Mouse (Mus musculus): ENCODE measurements around the gene Gm266. TPM values are rescaled to one million over a fixed set of nuclear protein-coding genes. Genes with fewer than 3 reads are reported as not detected.

Gm266 gene
- polyA plus RNA-seq, 1 experiment: 1.5 TPM

DNA sequence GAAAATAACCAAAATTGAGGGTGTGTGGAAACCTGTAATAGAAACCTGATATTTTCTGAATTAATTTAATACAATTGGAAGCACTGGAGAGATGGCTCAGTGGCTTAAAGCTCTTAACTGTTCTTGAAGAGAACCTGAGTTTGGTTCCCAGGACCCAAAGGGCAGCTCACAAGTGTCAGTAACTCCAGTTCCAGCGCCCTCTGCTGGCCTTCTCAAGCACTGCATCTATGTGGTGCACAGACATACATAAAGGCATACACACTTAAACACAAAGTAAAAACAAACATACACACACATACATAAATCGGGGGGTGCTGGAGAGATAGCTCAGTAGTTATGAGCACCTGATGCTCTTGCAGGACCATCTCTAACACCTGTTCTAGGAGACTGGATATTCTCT lies 11.5 kb upstream of the Gm266 start:
- no peak for TF ChIP-seq MAX (IDR thresholded peaks at IDR 0.05; ENCODE audit: low read depth)
- TF ChIP-seq POLR2A (IDR thresholded peaks at IDR 0.05; ENCODE audit: insufficient read length, low read depth): no peak
- no peak for TF ChIP-seq TCF12 (IDR thresholded peaks at IDR 0.05; ENCODE audit: insufficient read depth, poor library complexity, severe bottlenecking)
- no peak for TF ChIP-seq TCF3 (IDR thresholded peaks at IDR 0.05; ENCODE audit: insufficient read length, low read depth)
- TF ChIP-seq E2F4 (IDR thresholded peaks at IDR 0.05; ENCODE audit: insufficient read depth): no peak
- TF ChIP-seq MYOD1 (IDR thresholded peaks at IDR 0.05; ENCODE audit: control insufficient read depth in 1 of 3, insufficient read length in 2 of 3, low read depth in 2 of 3): no peak
- TF ChIP-seq MYOG (IDR thresholded peaks at IDR 0.05; ENCODE audit: control insufficient read depth in 1 of 3, insufficient read depth in 1 of 3, insufficient read length in 2 of 3, low read depth in 2 of 3): no peak
- TF ChIP-seq REST (IDR thresholded peaks at IDR 0.05; ENCODE audit: insufficient read depth, insufficient read length): no peak
- no peak for TF ChIP-seq USF1 (IDR thresholded peaks at IDR 0.05; ENCODE audit: low read depth)
- TF ChIP-seq CEBPB (IDR thresholded peaks at IDR 0.05; ENCODE audit: insufficient read depth, poor library complexity, severe bottlenecking): no peak
- TF ChIP-seq POLR2AphosphoS2 (IDR thresholded peaks at IDR 0.05; ENCODE audit: insufficient read length, low read depth): no peak
- no peak for TF ChIP-seq SRF (IDR thresholded peaks at IDR 0.05; ENCODE audit: control insufficient read depth, insufficient read length, low read depth)
- H3K79me2 ChIP-seq (ENCODE audit: control insufficient read depth, insufficient read depth): no peaks in the 10 kb centered on the region
- peaks cover 5% of the 10 kb centered on the region for H3K27me3 ChIP-seq (ENCODE audit: control insufficient read depth, insufficient read depth, insufficient read length)
- H3K36me3 ChIP-seq (ENCODE audit: control insufficient read depth, insufficient read depth): no peaks in the 10 kb centered on the region
- no peak overlapping the region for H3K4me2 ChIP-seq (ENCODE audit: low read depth)
- no peak overlapping the region for H3K4me3 ChIP-seq
- H3ac ChIP-seq (ENCODE audit: control insufficient read depth, insufficient read length): no peak overlapping the region

DNA sequence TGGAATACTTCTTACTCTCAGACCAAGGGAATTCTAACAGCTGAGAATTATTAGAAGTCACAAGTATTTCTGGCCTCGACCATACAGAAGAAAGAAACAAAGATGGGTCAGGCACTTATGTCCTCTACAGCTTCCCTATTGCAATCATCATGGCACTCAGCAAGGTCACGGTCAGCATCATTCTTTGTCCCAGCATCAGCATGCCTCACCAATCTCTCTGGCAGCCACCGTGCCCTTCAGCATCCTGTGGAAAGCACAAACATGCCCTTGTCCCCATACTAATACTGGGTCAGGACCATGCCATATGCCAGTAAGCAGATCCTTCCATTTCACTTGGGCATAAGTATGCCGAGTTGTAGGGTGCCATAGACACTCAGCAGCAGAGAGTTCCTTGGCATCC lies 9.3 kb upstream of the Gm266 start:
- Histone ChIP-seq H3ac (ENCODE audit: control insufficient read depth, insufficient read length) (no peak overlapping the region), H3K27me3 (ENCODE audit: control insufficient read depth, insufficient read depth, insufficient read length) (peaks cover 17% of the 10 kb centered on the region), H3K4me3 (no peak overlapping the region), H3K36me3 (ENCODE audit: control insufficient read depth, insufficient read depth) (no peaks in the 10 kb centered on the region), H3K79me2 (ENCODE audit: control insufficient read depth, insufficient read depth) (no peaks in the 10 kb centered on the region), H3K4me2 (ENCODE audit: low read depth) (no peak overlapping the region)
- TF ChIP-seq MYOD1 (IDR thresholded peaks at IDR 0.05; ENCODE audit: control insufficient read depth in 1 of 3, insufficient read length in 2 of 3, low read depth in 2 of 3) (no peak), SRF (IDR thresholded peaks at IDR 0.05; ENCODE audit: control insufficient read depth, insufficient read length, low read depth) (no peak), MYOG (IDR thresholded peaks at IDR 0.05; ENCODE audit: control insufficient read depth in 1 of 3, insufficient read depth in 1 of 3, insufficient read length in 2 of 3, low read depth in 2 of 3) (no peak), MAX (IDR thresholded peaks at IDR 0.05; ENCODE audit: low read depth) (no peak), POLR2A (IDR thresholded peaks at IDR 0.05; ENCODE audit: insufficient read length, low read depth) (no peak), CEBPB (IDR thresholded peaks at IDR 0.05; ENCODE audit: insufficient read depth, poor library complexity, severe bottlenecking) (no peak), USF1 (IDR thresholded peaks at IDR 0.05; ENCODE audit: low read depth) (no peak), POLR2AphosphoS2 (IDR thresholded peaks at IDR 0.05; ENCODE audit: insufficient read length, low read depth) (no peak), TCF12 (IDR thresholded peaks at IDR 0.05; ENCODE audit: insufficient read depth, poor library complexity, severe bottlenecking) (no peak), TCF3 (IDR thresholded peaks at IDR 0.05; ENCODE audit: insufficient read length, low read depth) (no peak), REST (IDR thresholded peaks at IDR 0.05; ENCODE audit: insufficient read depth, insufficient read length) (no peak), E2F4 (IDR thresholded peaks at IDR 0.05; ENCODE audit: insufficient read depth) (no peak)

DNA sequence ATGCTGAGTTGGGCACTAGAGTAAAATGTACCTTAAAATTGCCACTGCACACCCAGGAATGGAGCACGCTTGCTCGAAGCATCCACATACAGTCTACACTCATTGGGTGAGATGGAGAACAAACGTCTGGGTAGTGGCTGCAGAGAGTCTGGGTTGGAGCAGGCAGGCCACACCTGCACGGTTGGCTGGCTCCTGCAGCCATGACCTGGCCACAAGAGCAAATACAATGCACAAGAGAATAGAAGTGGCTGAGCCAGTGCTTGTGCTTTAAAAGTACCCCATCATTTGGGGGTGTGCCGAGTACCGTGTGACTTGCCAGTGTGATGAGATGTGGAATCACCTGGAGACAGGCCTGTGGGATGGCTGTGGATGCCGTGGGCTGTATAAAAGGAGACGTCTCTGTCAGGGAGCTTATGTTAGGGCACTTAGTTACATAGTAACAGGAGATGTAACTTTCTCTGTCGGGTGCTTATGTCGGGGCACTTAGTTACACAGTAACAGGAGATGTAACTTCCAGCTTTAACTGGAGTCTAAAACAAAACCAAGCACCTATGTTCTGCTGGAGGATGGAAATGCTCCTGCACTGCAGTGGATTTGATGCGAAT lies 3.7 kb upstream of the Gm266 start:
- H3K27me3 ChIP-seq (ENCODE audit: control insufficient read depth, insufficient read depth, insufficient read length): peaks cover 37% of the 10 kb centered on the region
- H3K4me2 ChIP-seq (ENCODE audit: low read depth): no peak overlapping the region
- no peak overlapping the region for H3K4me3 ChIP-seq
- TF ChIP-seq MYOD1 (IDR thresholded peaks at IDR 0.05; ENCODE audit: control insufficient read depth in 1 of 3, insufficient read length in 2 of 3, low read depth in 2 of 3): no peak
- TF ChIP-seq E2F4 (IDR thresholded peaks at IDR 0.05; ENCODE audit: insufficient read depth): no peak
- no peak for TF ChIP-seq MYOG (IDR thresholded peaks at IDR 0.05; ENCODE audit: control insufficient read depth in 1 of 3, insufficient read depth in 1 of 3, insufficient read length in 2 of 3, low read depth in 2 of 3)
- no peak for TF ChIP-seq POLR2AphosphoS2 (IDR thresholded peaks at IDR 0.05; ENCODE audit: insufficient read length, low read depth)
- no peak for TF ChIP-seq USF1 (IDR thresholded peaks at IDR 0.05; ENCODE audit: low read depth)
- no peak for TF ChIP-seq REST (IDR thresholded peaks at IDR 0.05; ENCODE audit: insufficient read depth, insufficient read length)
- no peak for TF ChIP-seq TCF12 (IDR thresholded peaks at IDR 0.05; ENCODE audit: insufficient read depth, poor library complexity, severe bottlenecking)
- no peaks in the 10 kb centered on the region for H3K79me2 ChIP-seq (ENCODE audit: control insufficient read depth, insufficient read depth)
- H3ac ChIP-seq (ENCODE audit: control insufficient read depth, insufficient read length): no peak overlapping the region
- H3K36me3 ChIP-seq (ENCODE audit: control insufficient read depth, insufficient read depth): no peaks in the 10 kb centered on the region

DNA sequence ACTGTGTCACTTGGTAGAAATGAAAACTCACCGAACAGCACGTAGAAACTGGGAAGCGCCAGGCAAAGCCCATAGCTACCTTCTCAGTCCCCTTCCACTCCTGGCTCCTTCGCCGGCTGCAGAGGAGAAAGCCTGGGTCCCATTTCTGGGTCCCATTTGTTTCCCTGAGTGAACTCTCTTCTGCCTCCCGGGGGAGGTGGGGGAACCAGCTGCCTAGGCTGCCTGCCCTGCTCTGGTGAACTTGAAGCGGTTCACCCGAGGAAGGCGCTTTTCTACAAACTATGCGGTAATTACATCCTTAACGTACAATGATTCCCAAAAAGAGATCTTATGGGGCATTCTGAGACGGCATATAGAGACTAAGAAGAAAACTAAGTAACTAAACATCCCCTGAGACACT lies 832 bp upstream of the Gm266 start:
- no peak for TF ChIP-seq SRF (IDR thresholded peaks at IDR 0.05; ENCODE audit: control insufficient read depth, insufficient read length, low read depth)
- no peak for TF ChIP-seq REST (IDR thresholded peaks at IDR 0.05; ENCODE audit: insufficient read depth, insufficient read length)
- TF ChIP-seq CEBPB (IDR thresholded peaks at IDR 0.05; ENCODE audit: insufficient read depth, poor library complexity, severe bottlenecking): no peak
- TF ChIP-seq E2F4 (IDR thresholded peaks at IDR 0.05; ENCODE audit: insufficient read depth): no peak
- no peak for TF ChIP-seq MAX (IDR thresholded peaks at IDR 0.05; ENCODE audit: low read depth)
- TF ChIP-seq MYOD1 (IDR thresholded peaks at IDR 0.05; ENCODE audit: control insufficient read depth in 1 of 3, insufficient read length in 2 of 3, low read depth in 2 of 3): no peak
- no peak for TF ChIP-seq USF1 (IDR thresholded peaks at IDR 0.05; ENCODE audit: low read depth)
- no peak for TF ChIP-seq POLR2AphosphoS2 (IDR thresholded peaks at IDR 0.05; ENCODE audit: insufficient read length, low read depth)
- no peak for TF ChIP-seq TCF12 (IDR thresholded peaks at IDR 0.05; ENCODE audit: insufficient read depth, poor library complexity, severe bottlenecking)
- TF ChIP-seq MYOG (IDR thresholded peaks at IDR 0.05; ENCODE audit: control insufficient read depth in 1 of 3, insufficient read depth in 1 of 3, insufficient read length in 2 of 3, low read depth in 2 of 3): no peak
- no peak for TF ChIP-seq POLR2A (IDR thresholded peaks at IDR 0.05; ENCODE audit: insufficient read length, low read depth)
- TF ChIP-seq TCF3 (IDR thresholded peaks at IDR 0.05; ENCODE audit: insufficient read length, low read depth): no peak
- Histone ChIP-seq H3K4me3 (no peak overlapping the region), H3K36me3 (ENCODE audit: control insufficient read depth, insufficient read depth) (no peaks in the 10 kb centered on the region), H3K27me3 (ENCODE audit: control insufficient read depth, insufficient read depth, insufficient read length) (peaks cover 35% of the 10 kb centered on the region), H3K4me2 (ENCODE audit: low read depth) (peak overlapping the region; percentile 86), H3K79me2 (ENCODE audit: control insufficient read depth, insufficient read depth) (no peaks in the 10 kb centered on the region), H3ac (ENCODE audit: control insufficient read depth, insufficient read length) (no peak overlapping the region)

Measured in myocyte (in vitro differentiated cells).